Mouse (Mus musculus) mouse embryonic stem cell (cell line): ENCODE results near the gene Hoxa5.

Experiments used
- in situ Hi-C, 2 experiments: fragments of 300-500 bp; cut with MboI; formaldehyde crosslinking; loops; 1 replicate in 1 of 2; 3 replicates in 1 of 2; pipeline ENCODE4 v1.14.3; 2019 to 2020; ENCODE audit warnings: low sequenced_read_pairs in 2 of 2, low pct_unique_long_range_greater_than_20kb in 1 of 2, mixed read lengths in 1 of 2; ENCODE audit not compliant: unreplicated experiment in 1 of 2

Hoxa5 gene

DNA sequence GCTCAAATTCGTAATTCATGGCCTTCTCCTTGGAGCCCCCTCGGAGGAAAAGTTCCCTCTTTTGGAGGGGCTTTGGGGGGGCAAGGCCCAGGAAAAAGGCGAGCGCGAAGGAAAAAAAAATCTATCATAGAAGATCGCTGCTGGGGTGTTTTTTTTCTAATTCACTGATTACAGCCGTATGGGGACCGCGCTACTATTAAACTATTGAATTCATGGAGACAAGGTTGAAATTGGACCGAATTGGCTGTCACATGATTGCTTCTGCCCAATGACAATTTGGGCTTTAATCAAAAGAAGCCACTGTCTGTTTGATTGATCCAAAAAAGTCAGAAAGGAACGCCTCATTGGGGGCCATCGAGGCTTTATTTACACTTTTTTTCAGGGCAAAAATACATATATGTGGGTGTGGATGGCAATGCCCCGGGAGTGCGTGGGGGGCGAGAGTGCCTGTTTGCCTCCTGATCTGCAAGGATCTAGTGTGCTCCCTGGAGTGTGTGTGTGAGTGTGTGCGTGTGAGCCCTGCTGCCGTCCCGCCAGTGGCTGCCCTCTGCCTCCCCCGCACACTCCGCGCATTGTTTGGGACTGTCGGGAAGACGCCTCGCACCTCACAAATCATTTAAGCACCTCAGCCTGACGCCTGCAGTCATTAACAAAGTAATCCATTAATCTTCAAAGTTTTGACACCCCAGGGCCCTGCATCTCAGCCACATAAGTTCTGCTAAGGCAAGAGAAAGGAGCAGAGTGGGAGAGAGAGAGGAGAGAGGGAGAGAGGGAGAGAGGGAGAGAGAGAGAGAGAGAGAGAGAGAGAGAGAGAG is 39.6 kb downstream of the Hoxa5 start, which contains the start of gene Hoxa2:
TSS of gene Hoxa2 (minus strand) at position 206 of the 815 bp plus-strand sequence.
- in situ Hi-C loops, result loop anchor here in 1 of 2 experiments (5.0 kb wide), 1 partner anchor 82 kb away; the partner anchor contains the start of gene Hoxa11

GRCm38 (mm10) chr6:52164051-52164625 is 40.2 kb downstream of the Hoxa5 start:
- in situ Hi-C loops, result no loop called here

- in situ Hi-C loops, result no loop called here
These were observed 40.9 kb downstream of the Hoxa5 start for GRCm38 (mm10) chr6:52163366-52164031.

DNA sequence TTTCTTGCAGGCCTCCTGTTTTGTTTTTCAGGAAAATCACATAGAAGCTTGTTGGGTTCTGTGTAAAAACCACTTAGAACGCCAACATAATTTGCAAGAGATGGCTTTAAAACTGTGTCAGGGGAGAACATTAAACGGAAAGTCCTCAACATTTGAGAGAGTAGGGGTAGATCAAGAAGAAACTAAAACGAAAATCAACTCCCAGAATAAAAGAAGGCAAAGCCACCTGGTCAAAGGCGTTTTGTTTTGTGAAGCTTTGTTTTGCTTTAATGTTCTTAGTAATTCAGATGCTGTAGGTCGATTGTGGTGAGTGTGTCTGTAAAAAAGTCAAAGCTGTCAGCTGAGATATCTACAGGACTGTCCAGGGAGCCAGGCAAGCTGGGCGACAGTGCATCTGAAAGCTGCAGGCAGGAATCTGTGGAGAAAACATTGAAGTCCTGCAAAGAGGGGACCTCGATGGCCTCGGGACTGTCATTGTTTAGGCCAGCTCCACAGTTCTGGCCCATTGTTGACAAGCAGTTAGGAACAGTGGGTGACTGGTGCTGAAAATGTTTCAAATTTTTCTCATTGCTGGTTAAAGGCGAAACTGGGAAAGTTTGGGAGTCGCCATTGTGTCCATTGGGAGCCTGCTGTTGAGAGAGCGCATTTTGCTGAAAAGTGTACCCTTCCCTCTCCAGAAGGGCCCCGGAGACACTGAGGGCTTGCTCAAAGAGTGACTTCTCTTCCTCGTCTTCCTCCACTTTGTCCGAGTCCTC is 41.6 kb downstream of the Hoxa5 start:
- in situ Hi-C loops, result no loop called here

- in situ Hi-C loops, result no loop called here
These were observed 42.4 kb downstream of the Hoxa5 start for GRCm38 (mm10) chr6:52162093-52162380.

GRCm38 (mm10) chr6:52161336-52162092 is 42.9 kb downstream of the Hoxa5 start:
- in situ Hi-C loops, result no loop called here

DNA sequence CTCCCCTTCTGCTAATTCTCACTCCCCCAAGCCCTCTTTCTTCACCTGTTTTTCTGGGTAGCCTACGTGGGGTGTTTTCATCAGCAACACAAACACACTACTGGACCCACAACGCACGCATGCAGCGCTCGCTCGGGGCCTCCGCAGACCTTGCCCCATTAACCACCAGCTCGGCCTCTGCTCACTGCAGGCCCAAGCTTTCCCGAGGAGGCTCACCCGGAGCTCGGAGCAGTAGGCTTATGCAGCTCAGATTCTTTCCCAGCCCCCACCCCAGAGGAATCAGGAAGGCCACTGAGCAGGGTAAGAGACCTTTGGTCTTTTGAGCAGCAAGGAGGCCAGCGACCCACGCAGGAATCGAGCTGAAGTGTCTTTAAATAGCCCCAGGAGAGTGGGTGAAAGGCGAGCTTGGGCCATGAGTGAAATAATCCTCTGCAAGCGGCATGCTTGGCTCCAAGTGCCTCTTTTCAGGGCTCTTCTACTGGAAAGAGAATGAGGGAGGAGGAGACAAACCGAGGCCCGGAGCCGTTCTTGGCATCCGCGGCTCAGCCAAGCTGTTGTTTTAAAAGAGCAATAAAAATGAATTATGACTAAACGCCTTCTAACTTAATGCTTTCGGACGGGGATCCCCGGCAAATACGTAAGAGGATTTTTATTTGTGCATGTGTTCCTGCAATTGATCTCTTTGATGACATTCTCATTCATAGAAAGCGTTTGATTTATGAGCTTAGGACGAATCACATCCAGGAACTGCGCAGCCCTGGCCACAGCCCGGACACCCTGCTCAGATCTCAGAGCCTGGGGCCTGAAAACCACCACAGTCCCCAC is 43.7 kb downstream of the Hoxa5 start:
- in situ Hi-C loops, result no loop called here

GRCm38 (mm10) chr6:52159979-52160378 is 44.4 kb downstream of the Hoxa5 start:
- in situ Hi-C loops, result no loop called here

- in situ Hi-C loops, result no loop called here
These were observed 45.1 kb downstream of the Hoxa5 start for GRCm38 (mm10) chr6:52159164-52159761.

GRCm38 (mm10) chr6:52158276-52159051 is 45.9 kb downstream of the Hoxa5 start, which contains the start of gene Hoxa1:
Hoxa1 (minus strand) TSS chr6:52158317.
- in situ Hi-C loops, result no loop called here

- in situ Hi-C loops, result no loop called here
These were observed 46.7 kb downstream of the Hoxa5 start for GRCm38 (mm10) chr6:52157466-52158275.

GRCm38 (mm10) chr6:52156551-52157200 is 47.7 kb downstream of the Hoxa5 start:
- in situ Hi-C loops, result no loop called here

DNA sequence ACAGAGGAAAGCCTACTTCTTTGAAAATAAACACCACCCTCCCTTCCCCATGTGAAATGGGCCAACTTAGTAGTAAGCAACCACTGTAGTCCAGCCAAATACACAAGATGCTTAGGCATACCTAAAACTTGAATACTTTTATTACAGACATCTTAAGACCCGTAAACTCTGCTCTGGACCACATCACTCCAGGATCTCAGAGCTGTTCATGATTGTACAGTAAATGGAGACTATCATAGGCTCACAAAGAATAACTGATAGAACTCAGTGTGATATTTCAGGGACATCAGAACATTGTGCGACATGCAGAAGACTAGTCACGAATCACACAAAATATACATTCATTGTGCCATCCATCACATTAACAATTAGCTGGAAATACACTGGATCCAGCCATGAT is 48.9 kb downstream of the Hoxa5 start:
- in situ Hi-C loops, result no loop called here

DNA sequence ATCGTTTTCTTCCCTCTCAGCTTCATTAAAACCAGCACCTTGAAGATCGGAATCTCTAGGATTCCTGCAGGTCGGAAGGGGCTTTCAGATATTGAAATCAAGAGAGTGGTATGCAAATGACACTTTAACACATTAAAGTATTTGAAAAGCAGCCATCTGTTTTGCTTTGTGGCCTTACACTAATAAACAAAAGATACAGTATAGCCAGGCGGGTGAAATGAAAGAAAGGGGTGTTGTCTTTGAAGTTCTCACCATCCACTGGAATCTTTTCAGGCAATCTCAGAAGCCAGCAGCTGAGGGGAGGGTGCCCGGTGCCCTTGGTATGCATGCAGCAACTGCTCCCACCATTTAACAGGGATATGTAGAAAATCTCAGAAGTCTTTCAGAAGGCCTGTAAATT is 50.3 kb downstream of the Hoxa5 start:
- in situ Hi-C loops, result no loop called here

DNA sequence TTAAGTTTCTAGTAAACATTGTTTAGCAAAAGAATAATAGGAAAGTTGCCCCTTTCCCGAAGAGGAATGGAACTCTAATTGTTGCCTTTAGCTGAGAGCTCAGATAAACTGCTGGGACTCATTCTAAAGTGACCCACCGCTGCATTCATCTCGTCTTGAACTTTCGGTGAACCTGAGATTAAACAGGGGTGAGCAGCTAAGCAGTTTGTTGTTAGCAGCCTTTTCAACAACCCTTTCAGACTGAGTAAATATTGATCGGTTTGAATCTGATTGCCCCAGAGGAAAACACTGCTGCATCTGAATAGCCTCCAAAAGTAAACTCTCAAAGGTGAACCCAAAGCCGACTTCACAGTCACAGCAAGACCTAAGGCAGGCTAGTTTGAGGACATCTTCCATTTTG is 51.1 kb downstream of the Hoxa5 start:
- in situ Hi-C loops, result no loop called here
